Mouse (Mus musculus) CD4-positive, CD25-positive, alpha-beta regulatory T cell (primary cell): ENCODE results near the gene Gm8764. TPM values are rescaled to one million over a fixed set of nuclear protein-coding genes. Genes with fewer than 3 reads are reported as not detected.

Experiments used
- polyA plus RNA-seq: library from polyadenylated mRNA; unstranded; fragments of 100-300 nt; shearing (Covaris generic); gene quantifications from one replicate; pipeline ENCODE4 v1.2.1, GENCODE M21; 2017

Gene Gm8764
- polyA plus RNA-seq, result not detected

DNA sequence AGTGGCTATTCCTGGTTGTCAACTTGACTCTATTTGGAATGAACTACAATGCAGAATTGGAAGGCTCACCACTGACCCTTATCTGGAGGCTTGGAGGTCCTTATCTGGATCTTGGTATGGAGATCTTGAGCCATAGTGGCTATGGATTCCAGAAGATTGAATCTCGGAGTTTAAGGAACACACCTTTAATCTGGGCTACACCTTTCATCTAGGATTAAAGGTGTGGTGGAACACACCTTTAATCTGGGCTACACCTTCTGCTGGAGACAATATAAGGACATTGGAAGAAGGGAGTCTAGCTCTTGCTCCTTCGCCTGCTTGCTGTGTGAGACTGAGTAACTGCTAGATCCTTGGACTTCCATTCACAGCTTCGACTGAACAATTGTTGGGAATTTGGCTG lies at the start of gene Gm8764:
Gene Gm8764 (plus strand): TSS at position 301 of the 400 bp plus-strand sequence.

DNA sequence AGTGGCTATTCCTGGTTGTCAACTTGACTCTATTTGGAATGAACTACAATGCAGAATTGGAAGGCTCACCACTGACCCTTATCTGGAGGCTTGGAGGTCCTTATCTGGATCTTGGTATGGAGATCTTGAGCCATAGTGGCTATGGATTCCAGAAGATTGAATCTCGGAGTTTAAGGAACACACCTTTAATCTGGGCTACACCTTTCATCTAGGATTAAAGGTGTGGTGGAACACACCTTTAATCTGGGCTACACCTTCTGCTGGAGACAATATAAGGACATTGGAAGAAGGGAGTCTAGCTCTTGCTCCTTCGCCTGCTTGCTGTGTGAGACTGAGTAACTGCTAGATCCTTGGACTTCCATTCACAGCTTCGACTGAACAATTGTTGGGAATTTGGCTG lies 17.1 kb upstream of the Gm8764 start, which contains the start of gene Gm21293:
Gene Gm21293 (plus strand): TSS at position 301 of the 400 bp plus-strand sequence.

DNA sequence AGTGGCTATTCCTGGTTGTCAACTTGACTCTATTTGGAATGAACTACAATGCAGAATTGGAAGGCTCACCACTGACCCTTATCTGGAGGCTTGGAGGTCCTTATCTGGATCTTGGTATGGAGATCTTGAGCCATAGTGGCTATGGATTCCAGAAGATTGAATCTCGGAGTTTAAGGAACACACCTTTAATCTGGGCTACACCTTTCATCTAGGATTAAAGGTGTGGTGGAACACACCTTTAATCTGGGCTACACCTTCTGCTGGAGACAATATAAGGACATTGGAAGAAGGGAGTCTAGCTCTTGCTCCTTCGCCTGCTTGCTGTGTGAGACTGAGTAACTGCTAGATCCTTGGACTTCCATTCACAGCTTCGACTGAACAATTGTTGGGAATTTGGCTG lies 8.6 kb upstream of the Gm8764 start, which contains the start of gene Gm6763:
Gene Gm6763 (plus strand): TSS at position 301 of the 400 bp plus-strand sequence.

DNA sequence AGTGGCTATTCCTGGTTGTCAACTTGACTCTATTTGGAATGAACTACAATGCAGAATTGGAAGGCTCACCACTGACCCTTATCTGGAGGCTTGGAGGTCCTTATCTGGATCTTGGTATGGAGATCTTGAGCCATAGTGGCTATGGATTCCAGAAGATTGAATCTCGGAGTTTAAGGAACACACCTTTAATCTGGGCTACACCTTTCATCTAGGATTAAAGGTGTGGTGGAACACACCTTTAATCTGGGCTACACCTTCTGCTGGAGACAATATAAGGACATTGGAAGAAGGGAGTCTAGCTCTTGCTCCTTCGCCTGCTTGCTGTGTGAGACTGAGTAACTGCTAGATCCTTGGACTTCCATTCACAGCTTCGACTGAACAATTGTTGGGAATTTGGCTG lies 8.4 kb downstream of the Gm8764 start, which contains the start of gene Gm21304:
Gene Gm21304 (plus strand): TSS at position 301 of the 400 bp plus-strand sequence.

DNA sequence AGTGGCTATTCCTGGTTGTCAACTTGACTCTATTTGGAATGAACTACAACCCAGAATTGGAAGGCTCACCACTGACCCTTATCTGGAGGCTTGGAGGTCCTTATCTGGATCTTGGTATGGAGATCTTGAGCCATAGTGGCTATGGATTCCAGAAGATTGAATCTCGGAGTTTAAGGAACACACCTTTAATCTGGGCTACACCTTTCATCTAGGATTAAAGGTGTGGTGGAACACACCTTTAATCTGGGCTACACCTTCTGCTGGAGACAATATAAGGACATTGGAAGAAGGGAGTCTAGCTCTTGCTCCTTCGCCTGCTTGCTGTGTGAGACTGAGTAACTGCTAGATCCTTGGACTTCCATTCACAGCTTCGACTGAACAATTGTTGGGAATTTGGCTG lies 16.9 kb downstream of the Gm8764 start, which contains the start of gene Gm21312:
Gene Gm21312 (plus strand): TSS at position 301 of the 400 bp plus-strand sequence.

DNA sequence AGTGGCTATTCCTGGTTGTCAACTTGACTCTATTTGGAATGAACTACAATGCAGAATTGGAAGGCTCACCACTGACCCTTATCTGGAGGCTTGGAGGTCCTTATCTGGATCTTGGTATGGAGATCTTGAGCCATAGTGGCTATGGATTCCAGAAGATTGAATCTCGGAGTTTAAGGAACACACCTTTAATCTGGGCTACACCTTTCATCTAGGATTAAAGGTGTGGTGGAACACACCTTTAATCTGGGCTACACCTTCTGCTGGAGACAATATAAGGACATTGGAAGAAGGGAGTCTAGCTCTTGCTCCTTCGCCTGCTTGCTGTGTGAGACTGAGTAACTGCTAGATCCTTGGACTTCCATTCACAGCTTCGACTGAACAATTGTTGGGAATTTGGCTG lies 25.4 kb downstream of the Gm8764 start, which contains the start of gene Gm20765:
Gene Gm20765 (plus strand): TSS at position 301 of the 400 bp plus-strand sequence.

DNA sequence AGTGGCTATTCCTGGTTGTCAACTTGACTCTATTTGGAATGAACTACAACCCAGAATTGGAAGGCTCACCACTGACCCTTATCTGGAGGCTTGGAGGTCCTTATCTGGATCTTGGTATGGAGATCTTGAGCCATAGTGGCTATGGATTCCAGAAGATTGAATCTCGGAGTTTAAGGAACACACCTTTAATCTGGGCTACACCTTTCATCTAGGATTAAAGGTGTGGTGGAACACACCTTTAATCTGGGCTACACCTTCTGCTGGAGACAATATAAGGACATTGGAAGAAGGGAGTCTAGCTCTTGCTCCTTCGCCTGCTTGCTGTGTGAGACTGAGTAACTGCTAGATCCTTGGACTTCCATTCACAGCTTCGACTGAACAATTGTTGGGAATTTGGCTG lies 33.9 kb downstream of the Gm8764 start, which contains the start of gene Gm4340:
Gene Gm4340 (plus strand): TSS at position 301 of the 400 bp plus-strand sequence.

Other genes with a start within 250 kb of the Gm8764 start
- gene Gm21293, start 17.0 kb upstream of the Gm8764 start, polyA plus RNA-seq, result not detected
- gene Gm6763, start 8.5 kb upstream of the Gm8764 start, polyA plus RNA-seq, result not detected
- not detected for gene Gm21304, start 8.5 kb downstream of the Gm8764 start, polyA plus RNA-seq
- not detected for gene Gm21312, start 17.0 kb downstream of the Gm8764 start, polyA plus RNA-seq
- gene Gm20765, start 25.5 kb downstream of the Gm8764 start, polyA plus RNA-seq, result not detected
- not detected for gene Gm4340, start 34.0 kb downstream of the Gm8764 start, polyA plus RNA-seq